Mouse (Mus musculus): Measurements from ENCODE around the gene Ywhae. TPM values are rescaled to one million over a fixed set of nuclear protein-coding genes. Genes with fewer than 3 reads are reported as not detected.

Gene Ywhae
- polyA plus RNA-seq, 1 experiment = 337 TPM

DNA sequence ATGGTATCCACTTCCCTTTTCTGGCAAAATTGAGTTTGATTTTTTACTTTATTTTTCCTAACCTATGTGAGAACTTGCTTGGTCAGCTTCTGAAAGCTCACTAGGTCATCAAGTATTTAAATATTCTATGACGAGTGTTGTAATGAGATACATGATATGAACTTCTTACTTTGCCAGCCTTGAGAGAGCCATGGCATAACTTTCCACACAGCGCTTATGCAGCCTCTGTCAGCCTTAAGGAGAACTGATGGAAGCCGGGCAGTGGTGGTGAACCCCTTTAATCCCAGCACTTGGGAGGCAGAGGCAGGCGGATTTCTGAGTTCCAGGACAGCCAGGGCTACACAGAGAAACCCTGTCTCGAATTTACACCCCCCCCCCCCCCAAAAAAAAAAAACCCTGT is 28.1 kb downstream of the Ywhae start:
- no peak for TF ChIP-seq CTCF (IDR thresholded peaks at IDR 0.05; ENCODE audit: low read depth, low read length)
- no peak overlapping the region; the same call in 1 of the 2 replicates for H3K27ac ChIP-seq (ENCODE audit: insufficient read depth, low read depth, low read length)
- no peak overlapping the region for H3K4me3 ChIP-seq (ENCODE audit: insufficient read depth, low read length)
- peaks cover 14% of the 10 kb centered on the region for H3K4me1 ChIP-seq (ENCODE audit: control insufficient read depth, insufficient read depth, low read length)

DNA sequence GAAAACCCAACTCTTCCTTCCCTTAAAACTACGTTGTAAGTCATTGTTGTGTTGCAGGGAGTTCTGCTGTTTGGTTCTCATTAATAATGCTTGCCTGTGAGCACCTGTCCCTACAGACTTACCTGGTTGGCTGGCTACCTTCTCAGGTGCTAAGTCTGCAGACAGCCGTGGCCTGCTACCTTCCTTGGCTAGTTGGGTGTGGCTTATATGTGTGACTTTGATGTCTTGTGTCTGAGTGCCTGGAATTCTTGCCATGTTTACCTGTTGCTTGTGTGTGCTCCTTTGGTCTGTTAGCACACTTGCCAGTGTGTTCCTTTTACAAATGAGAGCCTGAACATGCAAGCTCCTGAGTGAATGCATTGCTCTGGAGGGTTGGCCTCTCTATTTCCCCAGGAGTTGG is 30.0 kb downstream of the Ywhae start:
- H3K4me1 ChIP-seq (ENCODE audit: control insufficient read depth, insufficient read depth, low read length) = peaks cover 7% of the 10 kb centered on the region
- no peak overlapping the region for H3K27ac ChIP-seq (ENCODE audit: insufficient read depth, low read depth, low read length)
- no peak for TF ChIP-seq CTCF (IDR thresholded peaks at IDR 0.05; ENCODE audit: low read depth, low read length)
- TF ChIP-seq POLR2A (IDR thresholded peaks at IDR 0.05; ENCODE audit: borderline replicate concordance, low read depth, low read length) = no peak

GRCm38 (mm10) chr11:75764521-75765023 is 31.9 kb downstream of the Ywhae start:
- no peak overlapping the region for H3K27ac ChIP-seq (ENCODE audit: insufficient read depth, low read depth, low read length)
- peaks cover 12% of the 10 kb centered on the region for H3K4me1 ChIP-seq (ENCODE audit: control insufficient read depth, insufficient read depth, low read length)
- H3K4me3 ChIP-seq (ENCODE audit: insufficient read depth, low read length) = no peak overlapping the region
- no peak for TF ChIP-seq POLR2A (IDR thresholded peaks at IDR 0.05; ENCODE audit: borderline replicate concordance, low read depth, low read length)
- no peak for TF ChIP-seq CTCF (IDR thresholded peaks at IDR 0.05; ENCODE audit: low read depth, low read length)

More for the DNA sequence above, 30.0 kb downstream of the Ywhae start:
- no peak overlapping the region for H3K4me3 ChIP-seq (ENCODE audit: insufficient read depth, low read length)

DNA sequence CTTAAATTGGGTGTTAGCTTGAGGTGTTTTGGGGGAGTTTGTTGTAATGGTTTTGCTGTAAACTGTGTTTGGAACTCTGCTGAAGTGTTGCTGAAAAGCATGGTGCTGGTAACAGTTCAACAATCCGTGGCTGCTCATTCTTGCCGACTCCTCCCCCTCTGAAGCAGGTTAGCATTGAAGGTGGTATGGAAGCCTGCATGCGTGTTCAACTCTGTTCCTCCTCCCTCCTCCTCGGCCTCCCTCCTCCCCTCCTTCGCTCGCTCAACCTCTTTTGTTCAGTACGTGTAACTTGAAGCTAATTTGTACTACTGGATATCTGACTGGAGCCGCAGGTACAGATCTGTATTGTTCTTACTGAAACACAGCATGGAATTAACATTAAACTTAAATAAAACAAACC is 32.5 kb downstream of the Ywhae start:
- Histone ChIP-seq H3K27ac (ENCODE audit: insufficient read depth, low read depth, low read length) (no peak overlapping the region), H3K4me3 (ENCODE audit: insufficient read depth, low read length) (no peak overlapping the region), H3K4me1 (ENCODE audit: control insufficient read depth, insufficient read depth, low read length) (peaks cover 10% of the 10 kb centered on the region)
- TF ChIP-seq POLR2A (IDR thresholded peaks at IDR 0.05; ENCODE audit: borderline replicate concordance, low read depth, low read length) (no peak), CTCF (IDR thresholded peaks at IDR 0.05; ENCODE audit: low read depth, low read length) (no peak)

- H3K27ac ChIP-seq (ENCODE audit: insufficient read depth, low read depth, low read length) = no peak overlapping the region
- no peak for TF ChIP-seq POLR2A (IDR thresholded peaks at IDR 0.05; ENCODE audit: borderline replicate concordance, low read depth, low read length)
- no peak for TF ChIP-seq CTCF (IDR thresholded peaks at IDR 0.05; ENCODE audit: low read depth, low read length)
- H3K4me3 ChIP-seq (ENCODE audit: insufficient read depth, low read length) = no peak overlapping the region
- H3K4me1 ChIP-seq (ENCODE audit: control insufficient read depth, insufficient read depth, low read length) = peaks cover 8% of the 10 kb centered on the region
Measured at GRCm38 (mm10) chr11:75767014-75767413, 34.3 kb downstream of the Ywhae start.

DNA sequence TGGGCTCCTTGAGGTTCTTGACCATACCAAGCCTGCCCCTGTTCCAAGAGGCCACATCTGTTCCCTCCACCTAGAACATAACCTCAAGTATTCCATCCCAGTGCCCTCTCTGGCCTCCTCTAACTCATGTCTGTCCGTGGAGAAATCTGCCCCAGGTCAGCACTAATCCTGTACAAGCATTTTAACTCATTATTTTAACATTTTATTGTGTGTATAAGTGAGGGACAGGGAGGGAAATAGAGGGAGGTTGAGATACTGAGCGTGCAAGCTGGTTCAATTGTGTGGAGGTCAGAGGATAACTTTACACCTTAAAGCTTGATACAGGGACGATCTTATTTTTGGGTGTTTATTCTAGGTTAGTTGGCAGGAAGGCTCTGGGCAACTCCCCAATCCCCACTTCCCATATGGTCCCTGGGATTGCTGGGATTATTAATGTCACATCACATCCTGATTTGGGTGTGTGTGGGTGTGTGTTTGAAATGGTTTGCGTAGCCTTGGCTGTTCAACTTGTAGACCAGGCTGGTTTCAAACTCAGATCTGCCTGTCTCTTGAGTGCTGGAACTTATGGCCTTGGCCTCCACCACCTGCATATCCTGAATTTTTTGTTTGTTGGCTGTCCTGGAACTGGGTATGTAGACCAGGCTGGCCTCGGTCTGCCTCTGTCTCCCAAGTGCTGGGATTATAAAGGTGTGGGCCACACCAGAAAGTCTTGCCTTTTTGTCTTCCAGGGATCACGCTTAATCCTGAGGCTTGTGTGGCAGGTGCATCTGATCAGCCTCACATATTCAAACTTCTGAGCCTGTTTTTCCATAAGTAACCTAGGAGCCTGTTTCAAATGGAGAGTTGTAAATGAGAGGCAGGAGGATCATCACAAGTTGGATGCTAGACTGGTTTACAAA is 35.7 kb downstream of the Ywhae start:
- Histone ChIP-seq H3K4me1 (ENCODE audit: control insufficient read depth, insufficient read depth, low read length) (peaks cover 8% of the 10 kb centered on the region), H3K27ac (ENCODE audit: insufficient read depth, low read depth, low read length) (no peak overlapping the region), H3K4me3 (ENCODE audit: insufficient read depth, low read length) (no peak overlapping the region)
- TF ChIP-seq CTCF (IDR thresholded peaks at IDR 0.05; ENCODE audit: low read depth, low read length) = no peak
- no peak for TF ChIP-seq POLR2A (IDR thresholded peaks at IDR 0.05; ENCODE audit: borderline replicate concordance, low read depth, low read length)

- TF ChIP-seq POLR2A (IDR thresholded peaks at IDR 0.05; ENCODE audit: borderline replicate concordance, low read depth, low read length) = no peak
- TF ChIP-seq CTCF (IDR thresholded peaks at IDR 0.05; ENCODE audit: low read depth, low read length) = no peak
- Histone ChIP-seq H3K27ac (ENCODE audit: insufficient read depth, low read depth, low read length) (no peak overlapping the region), H3K4me1 (ENCODE audit: control insufficient read depth, insufficient read depth, low read length) (peaks cover 8% of the 10 kb centered on the region), H3K4me3 (ENCODE audit: insufficient read depth, low read length) (peak overlapping the region; percentile 43)
Measured at GRCm38 (mm10) chr11:75769206-75769605, 36.5 kb downstream of the Ywhae start.

- TF ChIP-seq POLR2A (IDR thresholded peaks at IDR 0.05; ENCODE audit: borderline replicate concordance, low read depth, low read length) = no peak
- no peak for TF ChIP-seq CTCF (IDR thresholded peaks at IDR 0.05; ENCODE audit: low read depth, low read length)
- Histone ChIP-seq H3K4me1 (ENCODE audit: control insufficient read depth, insufficient read depth, low read length) (peaks cover 8% of the 10 kb centered on the region), H3K27ac (ENCODE audit: insufficient read depth, low read depth, low read length) (no peak overlapping the region), H3K4me3 (ENCODE audit: insufficient read depth, low read length) (no peak overlapping the region)
Measured at GRCm38 (mm10) chr11:75772562-75772961, 39.9 kb downstream of the Ywhae start.

- Histone ChIP-seq H3K4me1 (ENCODE audit: control insufficient read depth, insufficient read depth, low read length) (no peaks in the 10 kb centered on the region), H3K4me3 (ENCODE audit: insufficient read depth, low read length) (no peak overlapping the region), H3K27ac (ENCODE audit: insufficient read depth, low read depth, low read length) (no peak overlapping the region)
- no peak for TF ChIP-seq POLR2A (IDR thresholded peaks at IDR 0.05; ENCODE audit: borderline replicate concordance, low read depth, low read length)
- no peak for TF ChIP-seq CTCF (IDR thresholded peaks at IDR 0.05; ENCODE audit: low read depth, low read length)
Measured at GRCm38 (mm10) chr11:75775919-75776318, 43.2 kb downstream of the Ywhae start.

GRCm38 (mm10) chr11:75781919-75782318 is 49.2 kb downstream of the Ywhae start:
- Histone ChIP-seq H3K4me1 (ENCODE audit: control insufficient read depth, insufficient read depth, low read length) (no peaks in the 10 kb centered on the region), H3K4me3 (ENCODE audit: insufficient read depth, low read length) (no peak overlapping the region), H3K27ac (ENCODE audit: insufficient read depth, low read depth, low read length) (no peak overlapping the region)
- TF ChIP-seq CTCF (IDR thresholded peaks at IDR 0.05; ENCODE audit: low read depth, low read length) (peak; percentile 67), POLR2A (IDR thresholded peaks at IDR 0.05; ENCODE audit: borderline replicate concordance, low read depth, low read length) (no peak)

Measured in bone marrow macrophage, adult 2 months (primary cell).